7 mouse cellular contexts compared by ENCODE assay signal in genomic region chr16:16599586-16600401, GRCm38 (mm10). TPM values are rescaled to one million over a fixed set of nuclear protein-coding genes. Genes with fewer than 3 reads are reported as not detected.
DNase-seq lines count a peak whose midpoint lies in the region; ATAC-seq lines count a peak whose summit lies in the region.

No protein-coding gene starts in this region.

- H3K4me3 ChIP-seq in intestine, embryonic 14.5 days (ENCODE audit: low read depth, low read length), result peak overlapping the region; percentile 81
- H3K4me3 ChIP-seq in limb, embryonic 11.5 days (ENCODE audit: low read depth, low read length), result peak overlapping the region; percentile 74
- peak overlapping the region; percentile 87 for H3K4me3 ChIP-seq in midbrain, embryonic 10.5 days

- no peaks in the 10 kb centered on the region for H3K27me3 ChIP-seq in intestine, embryonic 14.5 days (replicated peaks; ENCODE audit: control insufficient read depth, insufficient read depth, low read length)
- H3K27me3 ChIP-seq in limb, embryonic 11.5 days (ENCODE audit: control insufficient read depth, insufficient read depth, low read length), result no peaks in the 10 kb centered on the region
- peaks cover 32% of the 10 kb centered on the region for H3K27me3 ChIP-seq in midbrain, embryonic 10.5 days (ENCODE audit: low read depth, poor library complexity, severe bottlenecking)
- no peaks in the 10 kb centered on the region; the same call in 1 of the 2 replicates for H3K27me3 ChIP-seq in splenic B cell, adult 2 months (ENCODE audit: control insufficient read depth, insufficient read depth, low read length, poor library complexity, severe bottlenecking)

- DNase-seq in adrenal gland, postnatal 25 days, result peak; percentile 64
- DNase-seq in embryo, embryonic 11 days, result peak; percentile 77
- DNase-seq in gastrocnemius, postnatal 36 days, result peak; percentile 4 to 20
- DNase-seq in intestine, embryonic 14.5 days (ENCODE audit: low spot score), result peak; percentile 84
- peak; percentile 77 for DNase-seq in limb, embryonic 11.5 days (ENCODE audit: low spot score)
- peak; percentile 67 for DNase-seq in midbrain, embryonic 10.5 days (ENCODE audit: low spot score)
- peak; percentile 5 for DNase-seq in splenic B cell, adult 2 months (ENCODE audit: low read depth, low spot score)

- ATAC-seq in intestine, embryonic 14.5 days (replicated peaks; ENCODE audit: low FRiP score, low TSS enrichment, low read depth), result peak; percentile 99
- peak; percentile 94 for ATAC-seq in limb, embryonic 11.5 days (ENCODE audit: insufficient number of reproducible peaks, low FRiP score, low TSS enrichment, low read depth)

- H3K27ac ChIP-seq in intestine, embryonic 14.5 days (ENCODE audit: low read depth), result peak overlapping the region; percentile 88
- 0 out of 2 replicates have a peak overlapping the region, but pooled peaks have one; percentile 14 for H3K27ac ChIP-seq in limb, embryonic 11.5 days (replicated peaks; ENCODE audit: low read depth, low read length)
- H3K27ac ChIP-seq in midbrain, embryonic 10.5 days (replicated peaks), result peak overlapping the region; percentile 86

- no peaks in the 10 kb centered on the region for H3K36me3 ChIP-seq in intestine, embryonic 14.5 days (ENCODE audit: control insufficient read depth, insufficient read depth, low read length)
- no peaks in the 10 kb centered on the region for H3K36me3 ChIP-seq in limb, embryonic 11.5 days (ENCODE audit: control insufficient read depth, insufficient read depth, low read length)
- H3K36me3 ChIP-seq in midbrain, embryonic 10.5 days, result no peaks in the 10 kb centered on the region
- no peaks in the 10 kb centered on the region for H3K36me3 ChIP-seq in splenic B cell, adult 2 months (ENCODE audit: control insufficient read depth, insufficient read depth, low read length, poor library complexity, severe bottlenecking)

- WGBS in intestine, embryonic 14.5 days, result under 1% methylated on average over 75 of the region's 77 CpGs
- WGBS in limb, embryonic 11.5 days, result under 1% methylated on average over 73 of the region's 77 CpGs
- WGBS in midbrain, embryonic 10.5 days, result under 1% methylated on average over 67 of the region's 77 CpGs

- intact Hi-C loops in gastrocnemius, postnatal 36 days (cut with DNase I), result no loop called here

- H3K9ac ChIP-seq in intestine, embryonic 14.5 days (ENCODE audit: low read length), result peak overlapping the region; percentile 88
- peak overlapping the region; percentile 87 for H3K9ac ChIP-seq in limb, embryonic 11.5 days (ENCODE audit: low read length)

- H3K9me3 ChIP-seq in intestine, embryonic 14.5 days (ENCODE audit: control insufficient read depth, low read length), result no peaks in the 10 kb centered on the region
- no peaks in the 10 kb centered on the region for H3K9me3 ChIP-seq in limb, embryonic 11.5 days (ENCODE audit: control insufficient read depth, low read length)
- H3K9me3 ChIP-seq in midbrain, embryonic 10.5 days (replicated peaks), result no peaks in the 10 kb centered on the region

- peak overlapping the region; percentile 84 for H3K4me2 ChIP-seq in intestine, embryonic 14.5 days (ENCODE audit: low read length)
- peak overlapping the region; percentile 93 for H3K4me2 ChIP-seq in limb, embryonic 11.5 days (ENCODE audit: low read depth, severe bottlenecking)

- no peaks in the 10 kb centered on the region for H3K4me1 ChIP-seq in intestine, embryonic 14.5 days (replicated peaks; ENCODE audit: control insufficient read depth, insufficient read depth, low read length)
- no peaks in the 10 kb centered on the region for H3K4me1 ChIP-seq in limb, embryonic 11.5 days (ENCODE audit: control insufficient read depth, insufficient read depth, low read length)
- peaks cover 12% of the 10 kb centered on the region for H3K4me1 ChIP-seq in midbrain, embryonic 10.5 days

RNA-seq across cellular contexts. Expression of gene Fgd4, which starts 0.6 kb away (rescaled TPM):
- total RNA-seq in adrenal gland, postnatal 25 days (2021), result 18.5 and 19.4 TPM in 2 replicates
- 10 to 100 TPM; 15.7 to 20.5 TPM for total RNA-seq in gastrocnemius, postnatal 36 days (2021)
- polyA plus RNA-seq in intestine, embryonic 14.5 days (2014; fragmentation: Nextera tagmentation; extraction: Ambion mirVana), result 14.6 and 16.1 TPM in 2 replicates
- polyA plus RNA-seq in limb, embryonic 11.5 days (2014; fragmentation: Nextera tagmentation; extraction: Ambion mirVana), result 10.1 and 10.2 TPM in 2 replicates
- 16.7 and 19.8 TPM in 2 replicates for polyA plus RNA-seq in midbrain, embryonic 10.5 days (2016; fragmentation: Nextera tagmentation; extraction: Ambion mirVana)

Comparison
In these comparisons a context has a peak if more than half of its experiments do, and no peak if none do; other contexts are left out.
1. Peak in every context shown above with its lines: DNase-seq, ATAC-seq, H3K4me3 ChIP-seq and H3K27ac ChIP-seq.
2. DNase-seq: peak in every context shown above with its lines; median percentile 84 in intestine, embryonic 14.5 days; 77 in embryo, embryonic 11 days; 77 in limb, embryonic 11.5 days; 67 in midbrain, embryonic 10.5 days; 64 in adrenal gland, postnatal 25 days; 12 in gastrocnemius, postnatal 36 days; 5 in splenic B cell, adult 2 months.
3. H3K27ac ChIP-seq: peak in every context shown above with its lines; median percentile 88 in intestine, embryonic 14.5 days; 86 in midbrain, embryonic 10.5 days; 14 in limb, embryonic 11.5 days.